Mouse (Mus musculus) limb, embryonic 14.5 days (tissue): ENCODE results near the gene Cdh26. TPM values are rescaled to one million over a fixed set of nuclear protein-coding genes. Genes with fewer than 3 reads are reported as not detected.

Source experiments
- ATAC-seq: fragments of 200-750 bp; cut with Nextera tagmentation; 2 replicates; pipeline ENCODE4 v1.8.0; 2017; ENCODE audit warnings: low read depth, moderate number of reproducible peaks, moderate TSS enrichment; ENCODE audit not compliant: low FRiP score
- DNase-seq: peaks from one replicate; pipeline ENCODE4 v3.0.0-alpha.2; 2015; ENCODE audit warnings: low spot score
- H3K27ac ChIP-seq: fragments of 300-500 bp; sonication (generic); replicated peaks from 2 replicates; pipeline ENCODE4 v1.5.1; 2014; ENCODE audit warnings: low read depth, mild to moderate bottlenecking, low read length, moderate library complexity, mixed read lengths
- H3K27me3 ChIP-seq: fragments of 300-500 bp; sonication (generic); 2 replicates; pipeline ENCODE4 v1.6.1; 2014; ENCODE audit warnings: low read length, mixed read lengths; ENCODE audit not compliant: control insufficient read depth, insufficient read depth
- H3K36me3 ChIP-seq: fragments of 300-500 bp; sonication (generic); 2 replicates; pipeline ENCODE4 v1.6.1; 2014; ENCODE audit warnings: mild to moderate bottlenecking, low read length, moderate library complexity, mixed read lengths; ENCODE audit not compliant: control insufficient read depth, insufficient read depth
- H3K4me1 ChIP-seq: fragments of 300-500 bp; sonication (generic); 2 replicates; pipeline ENCODE4 v1.6.1; 2014; ENCODE audit warnings: antibody characterized with exemption, low read length, mixed read lengths; ENCODE audit not compliant: control insufficient read depth, insufficient read depth
- H3K4me2 ChIP-seq: fragments of 300-500 bp; sonication (generic); replicated peaks from 2 replicates; pipeline ENCODE4 v1.6.1; 2014; ENCODE audit warnings: low read depth, mild to moderate bottlenecking, low read length, moderate library complexity; ENCODE audit not compliant: severe bottlenecking
- H3K4me3 ChIP-seq: fragments of 300-500 bp; sonication (generic); replicated peaks from 2 replicates; pipeline ENCODE4 v1.5.1; 2014; ENCODE audit warnings: low read length
- H3K9ac ChIP-seq: fragments of 300-500 bp; sonication (generic); 2 replicates; pipeline ENCODE4 v1.6.1; 2014; ENCODE audit warnings: mild to moderate bottlenecking, low read depth, low read length, moderate library complexity; ENCODE audit not compliant: severe bottlenecking
- H3K9me3 ChIP-seq: fragments of 300-500 bp; sonication (generic); 2 replicates; pipeline ENCODE4 v1.6.1; 2016; ENCODE audit warnings: low read length; ENCODE audit not compliant: control insufficient read depth
- POLR2A ChIP-seq: fragments of 200-500 bp; IDR thresholded peaks from 2 replicates; pipeline ENCODE4 v1.8.0; 2012; ENCODE audit warnings: inconsistent platforms, mild to moderate bottlenecking, moderate library complexity, borderline replicate concordance; ENCODE audit not compliant: insufficient read depth, insufficient read length; ENCODE audit errors: extremely low read depth
- WGBS: fragments of 180-500 bp; shearing (Covaris S2); extraction: QIAGEN DNeasy Blood & Tissue Kit; methylation state at CpG from one replicate; pipeline ENCODE4 v1.1.7; 2014; 5-methylcytosine and 5-hydroxymethylcytosine counted together
- polyA plus RNA-seq, 2 experiments: library from polyadenylated mRNA; depleted of rRNA in 1 of 2; stranded (reverse) in 1 of 2; unstranded in 1 of 2; fragments of >200 nt; fragmentation: Nextera tagmentation in 1 of 2; extraction: Ambion mirVana in 1 of 2; gene quantifications; 2 replicates each; pipeline versions ENCODE4 v1.2.1 to v1.2.3; 2012 to 2014

Cdh26 gene
- polyA plus RNA-seq, 2 experiments, result 0.21 to 0.33 TPM

DNA sequence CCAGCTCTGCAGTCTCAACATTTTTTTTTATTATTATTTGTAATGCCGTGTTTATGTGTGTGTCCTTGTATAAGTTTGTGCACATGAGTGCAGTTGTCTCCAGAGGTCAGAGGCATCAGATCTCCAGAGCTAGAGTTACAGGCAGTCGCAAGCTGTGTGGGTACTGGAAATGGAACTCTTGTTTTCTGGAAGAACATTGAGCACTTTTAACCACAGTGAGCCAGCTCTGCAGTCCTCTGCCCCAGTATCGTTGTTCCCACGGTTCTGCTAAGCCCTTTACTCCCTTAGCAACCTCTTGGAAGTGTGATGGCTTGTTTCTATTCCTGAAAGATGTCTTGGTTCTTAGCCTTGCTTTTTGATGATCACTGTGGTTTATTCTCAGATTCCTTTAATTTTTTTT is 19.1 kb downstream of the Cdh26 start:
- no peak for ATAC-seq
- H3K4me1 ChIP-seq, result no peaks in the 10 kb centered on the region
- 84% methylated on average over 4 of the region's 4 CpGs for WGBS
- no peak overlapping the region for H3K4me2 ChIP-seq
- H3K9me3 ChIP-seq, result no peaks in the 10 kb centered on the region
- no peak overlapping the region for H3K9ac ChIP-seq
- no peaks in the 10 kb centered on the region for H3K36me3 ChIP-seq
- no peak overlapping the region for H3K4me3 ChIP-seq
- H3K27me3 ChIP-seq, result no peaks in the 10 kb centered on the region
- no peak overlapping the region for H3K27ac ChIP-seq
- TF ChIP-seq POLR2A, result no peak
- no peak for DNase-seq

DNA sequence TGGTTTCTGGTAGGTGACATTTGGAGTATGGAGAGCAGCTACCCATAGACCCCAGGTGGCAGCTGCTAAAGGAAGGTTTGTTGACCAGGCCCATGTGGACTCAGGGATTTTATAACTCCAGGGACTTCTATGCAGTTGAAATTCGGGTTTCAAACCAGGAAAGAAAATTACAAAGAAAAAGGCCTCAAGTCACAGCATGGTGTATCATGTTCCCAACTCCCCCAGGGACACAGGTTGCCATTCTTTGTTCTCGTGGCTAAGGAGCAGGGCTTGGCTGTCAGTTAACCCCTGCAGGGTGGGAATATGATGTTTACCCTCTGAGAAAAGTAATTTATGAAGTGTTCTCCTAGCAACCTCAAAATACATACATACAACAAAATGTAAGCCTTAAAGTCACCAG is 19.9 kb downstream of the Cdh26 start:
- ATAC-seq, result no peak
- H3K36me3 ChIP-seq, result no peaks in the 10 kb centered on the region
- H3K9ac ChIP-seq, result no peak overlapping the region
- no peak for DNase-seq
- no peak for TF ChIP-seq POLR2A
- no peak overlapping the region for H3K27ac ChIP-seq
- H3K9me3 ChIP-seq, result no peaks in the 10 kb centered on the region
- H3K4me3 ChIP-seq, result no peak overlapping the region
- no peak overlapping the region for H3K4me2 ChIP-seq
- peaks cover 6% of the 10 kb centered on the region; the same call in 1 of the 2 replicates for H3K4me1 ChIP-seq
- no peaks in the 10 kb centered on the region for H3K27me3 ChIP-seq
- 6% methylated on average over 2 of the region's 2 CpGs for WGBS

GRCm38 (mm10) chr2:178450961-178451360 is 20.6 kb downstream of the Cdh26 start:
- no peak overlapping the region for H3K9ac ChIP-seq
- TF ChIP-seq POLR2A, result no peak
- H3K9me3 ChIP-seq, result no peaks in the 10 kb centered on the region
- no peak overlapping the region for H3K27ac ChIP-seq
- ATAC-seq, result no peak
- H3K27me3 ChIP-seq, result no peaks in the 10 kb centered on the region
- 53% methylated on average over 10 of the region's 10 CpGs for WGBS
- H3K4me1 ChIP-seq, result peaks cover 11% of the 10 kb centered on the region; the same call in 1 of the 2 replicates
- H3K4me2 ChIP-seq, result no peak overlapping the region
- no peak for DNase-seq
- no peaks in the 10 kb centered on the region for H3K36me3 ChIP-seq
- H3K4me3 ChIP-seq, result no peak overlapping the region

- H3K27ac ChIP-seq, result 0 out of 2 replicates have a peak overlapping the region, but pooled peaks have one; percentile 19
- H3K9ac ChIP-seq, result no peak overlapping the region
- peaks cover 11% of the 10 kb centered on the region; the same call in 1 of the 2 replicates for H3K4me1 ChIP-seq
- WGBS, result 9% methylated on average over 17 of the region's 17 CpGs
- H3K4me3 ChIP-seq, result no peak overlapping the region
- DNase-seq, result peak; percentile 77
- H3K4me2 ChIP-seq, result 0 out of 2 replicates have a peak overlapping the region, but pooled peaks have one; percentile 13
- peak; percentile 77 for ATAC-seq
- no peaks in the 10 kb centered on the region for H3K36me3 ChIP-seq
- no peak for TF ChIP-seq POLR2A
- no peaks in the 10 kb centered on the region for H3K9me3 ChIP-seq
- no peaks in the 10 kb centered on the region for H3K27me3 ChIP-seq
Observed at GRCm38 (mm10) chr2:178454664-178455516, 24.6 kb downstream of the Cdh26 start.

GRCm38 (mm10) chr2:178457414-178457813 is 27.1 kb downstream of the Cdh26 start:
- 80% methylated on average over 6 of the region's 6 CpGs for WGBS
- no peak for TF ChIP-seq POLR2A
- H3K9me3 ChIP-seq, result no peaks in the 10 kb centered on the region
- no peak overlapping the region for H3K4me2 ChIP-seq
- no peaks in the 10 kb centered on the region for H3K27me3 ChIP-seq
- peaks cover 11% of the 10 kb centered on the region; the same call in 1 of the 2 replicates for H3K4me1 ChIP-seq
- ATAC-seq (no peak), DNase-seq (no peak)
- no peaks in the 10 kb centered on the region for H3K36me3 ChIP-seq
- H3K4me3 ChIP-seq, result no peak overlapping the region
- no peak overlapping the region for H3K9ac ChIP-seq
- H3K27ac ChIP-seq, result no peak overlapping the region
